30 mouse cellular contexts compared by ENCODE assay signal in genomic region chr1:127225060-127225459, GRCm38 (mm10). TPM values are rescaled to one million over a fixed set of nuclear protein-coding genes. Genes with fewer than 3 reads are reported as not detected.
DNase-seq lines count a peak whose midpoint lies in the region; ATAC-seq and TF ChIP-seq lines count a peak whose summit lies in the region.
"Had no signal": no experiment of that assay in that cellular context is flagged by ENCODE, and none has a peak within 500 bp of the region (broad histone marks: within the 10 kb centered on the region; RNA-seq: fewer than 3 reads in every experiment).

No protein-coding gene starts in this region.

- no peak overlapping the region for H3K4me3 ChIP-seq in liver, adult 2 months (ENCODE audit: insufficient read depth, low read depth, low read length)
- no peak overlapping the region for H3K4me3 ChIP-seq in liver, embryonic 12.5 days
- no peak overlapping the region for H3K4me3 ChIP-seq in lung, postnatal 0 days (ENCODE audit: low read depth, low read length)
- H3K4me3 ChIP-seq: embryonic facial prominence, embryonic 10.5 days; embryonic facial prominence, embryonic 13.5 days; erythroblast, embryonic 14.5 days; forebrain, embryonic 12.5 days; forebrain, embryonic 15.5 days; heart, adult 2 months; heart, embryonic 10.5 days; heart, embryonic 13.5 days had no signal

- no peaks in the 10 kb centered on the region for H3K36me3 ChIP-seq in liver, adult 2 months (ENCODE audit: control insufficient read depth, insufficient read depth, low read length)
- no peaks in the 10 kb centered on the region for H3K36me3 ChIP-seq in liver, embryonic 12.5 days
- no peaks in the 10 kb centered on the region for H3K36me3 ChIP-seq in lung, postnatal 0 days (ENCODE audit: insufficient read depth, low read length)
- H3K36me3 ChIP-seq: embryonic facial prominence, embryonic 10.5 days; embryonic facial prominence, embryonic 13.5 days; forebrain, embryonic 12.5 days; forebrain, embryonic 15.5 days; G1E; heart, embryonic 10.5 days; heart, embryonic 13.5 days had no signal

- no peak for TF ChIP-seq CTCF in liver, adult 2 months (IDR thresholded peaks at IDR 0.05; ENCODE audit: low read depth, low read length)
- no peak for TF ChIP-seq CTCF in lung, postnatal 0 days (IDR thresholded peaks at IDR 0.05)

- peaks cover 13% of the 10 kb centered on the region; the same call in 1 of the 2 replicates for H3K79me2 ChIP-seq in liver, adult 2 months (ENCODE audit: control insufficient read depth, insufficient read depth, low read length)

- WGBS in liver, adult 2 months, result 76% methylated on average over 5 of the region's 5 CpGs
- WGBS in liver, embryonic 12.5 days (ENCODE audit: insufficient replicate concordance), result 78% methylated on average over 5 of the region's 5 CpGs
- 68% methylated on average over 5 of the region's 5 CpGs for WGBS in lung, postnatal 0 days

- no peak for ATAC-seq in liver, embryonic 12.5 days
- ATAC-seq in lung, postnatal 0 days, result no peak; the same call in 1 of the 2 replicates
- ATAC-seq in granulocyte monocyte progenitor cell, adult 5-6 weeks (replicated peaks; ENCODE audit: poor library complexity, severe bottlenecking), result peak; percentile 31
- peak; percentile 49; the same call in 1 of the 2 replicates for ATAC-seq in megakaryocyte, adult 5-6 weeks (ENCODE audit: poor library complexity, severe bottlenecking)
- no peak for ATAC-seq in activated CD4-positive, CD25-positive, alpha-beta regulatory T cell, adult 4 months
- ATAC-seq: forebrain, embryonic 15.5 days; hindbrain, postnatal 0 days had no signal

- no peak for TF ChIP-seq POLR2A in liver, adult 2 months (IDR thresholded peaks at IDR 0.05; ENCODE audit: extremely low read depth, insufficient read depth, low read length)

- H3K27ac ChIP-seq in liver, adult 2 months (replicated peaks; ENCODE audit: insufficient read depth, low read depth, low read length), result no peak overlapping the region
- H3K27ac ChIP-seq in liver, embryonic 12.5 days, result no peak overlapping the region
- no peak overlapping the region for H3K27ac ChIP-seq in lung, postnatal 0 days (ENCODE audit: low read length)
- H3K27ac ChIP-seq: embryonic facial prominence, embryonic 10.5 days; embryonic facial prominence, embryonic 13.5 days; forebrain, embryonic 12.5 days; forebrain, embryonic 15.5 days; heart, adult 2 months; heart, embryonic 10.5 days; heart, embryonic 13.5 days; hindbrain, embryonic 14.5 days; hindbrain, postnatal 0 days had no signal

- no peak overlapping the region for H3K9ac ChIP-seq in liver, adult 2 months (ENCODE audit: low read depth, low read length)
- H3K9ac ChIP-seq in liver, embryonic 12.5 days, result no peak overlapping the region
- H3K9ac ChIP-seq in lung, postnatal 0 days (replicated peaks; ENCODE audit: low read depth), result no peak overlapping the region
- H3K9ac ChIP-seq: embryonic facial prominence, embryonic 13.5 days; forebrain, embryonic 12.5 days; forebrain, embryonic 15.5 days; heart, embryonic 13.5 days; hindbrain, embryonic 14.5 days had no signal

- DNase-seq in liver, adult 2 months (ENCODE audit: extremely low read depth, low read depth, low spot score), result peak; percentile 31
- peak; percentile 39 for DNase-seq in lung, postnatal 0 days (ENCODE audit: low spot score)
- DNase-seq in lung, postnatal 14 days, result no peak
- no peak for DNase-seq in MN1 (ENCODE audit: low spot score)
- DNase-seq: adrenal gland, postnatal 10 days; adrenal gland, postnatal 36 days; cerebellum, adult 11-12 months; cerebellum, adult 8-10 months; cerebellum, postnatal 10 days; cerebellum, postnatal 36 days; embryo, embryonic 11 days; gastrocnemius, postnatal 25 days; heart, adult 2 months; heart, postnatal 14 days; heart, postnatal 4 days had no signal

- H3K4me2 ChIP-seq in liver, embryonic 12.5 days, result no peak overlapping the region
- H3K4me2 ChIP-seq in lung, postnatal 0 days (replicated peaks; ENCODE audit: low read depth, low read length), result no peak overlapping the region
- H3K4me2 ChIP-seq: embryonic facial prominence, embryonic 13.5 days; forebrain, embryonic 12.5 days; forebrain, embryonic 15.5 days; heart, embryonic 13.5 days; hindbrain, embryonic 14.5 days had no signal

- no peaks in the 10 kb centered on the region for H3K4me1 ChIP-seq in liver, adult 2 months (ENCODE audit: control insufficient read depth, insufficient read depth, low read length)
- H3K4me1 ChIP-seq in liver, embryonic 12.5 days, result 0 out of 2 replicates have a peak, but pooled peaks cover 3% of the 10 kb centered on the region
- no peaks in the 10 kb centered on the region for H3K4me1 ChIP-seq in lung, postnatal 0 days (ENCODE audit: insufficient read depth, low read depth, low read length)
- H3K4me1 ChIP-seq: forebrain, embryonic 12.5 days; forebrain, embryonic 15.5 days had no signal

- H3K9me3 ChIP-seq in liver, embryonic 12.5 days (replicated peaks), result no peaks in the 10 kb centered on the region
- H3K9me3 ChIP-seq in lung, postnatal 0 days (ENCODE audit: low read length), result no peaks in the 10 kb centered on the region
- H3K9me3 ChIP-seq: embryonic facial prominence, embryonic 10.5 days; embryonic facial prominence, embryonic 13.5 days; forebrain, embryonic 12.5 days; forebrain, embryonic 15.5 days; heart, embryonic 10.5 days; heart, embryonic 13.5 days had no signal

- TF ChIP-seq EP300 in lung, postnatal 0 days (IDR thresholded peaks at IDR 0.05), result no peak

- no peaks in the 10 kb centered on the region for H3K27me3 ChIP-seq in liver, adult 2 months (ENCODE audit: control insufficient read depth, insufficient read depth, low read length)
- no peaks in the 10 kb centered on the region for H3K27me3 ChIP-seq in liver, embryonic 12.5 days (replicated peaks)
- H3K27me3 ChIP-seq in lung, postnatal 0 days (replicated peaks; ENCODE audit: insufficient read depth, low read length), result no peaks in the 10 kb centered on the region
- H3K27me3 ChIP-seq: CH12.LX; embryonic facial prominence, embryonic 13.5 days; forebrain, embryonic 12.5 days; forebrain, embryonic 15.5 days; heart, embryonic 13.5 days had no signal

RNA-seq across cellular contexts. Expression of gene Mgat5, which starts 20.2 kb away (rescaled TPM):
- 3.8 and 4.2 TPM in 2 replicates for total RNA-seq in liver, adult 2 months (2014; rRNA removed)
- 1.7 and 1.9 TPM in 2 replicates for polyA plus RNA-seq in liver, adult 2 months (2012; rRNA removed)
- 1.3 and 1.5 TPM in 2 replicates for polyA plus RNA-seq in liver, embryonic 12.5 days (2016; fragmentation: Nextera tagmentation; extraction: Ambion mirVana)
- 3.5 and 4.0 TPM in 2 replicates for polyA plus RNA-seq in lung, postnatal 0 days (2015; fragmentation: Nextera tagmentation; extraction: Ambion mirVana)
- total RNA-seq in granulocyte monocyte progenitor cell, adult 5-6 weeks (2014; fragmentation: Nextera tagmentation), result 78.8 and 93.3 TPM in 2 replicates
- total RNA-seq in granulocyte monocyte progenitor cell, adult 5-6 weeks (2017), result 80.5 and 82.1 TPM in 2 replicates
- 15.9 and 17.2 TPM in 2 replicates for total RNA-seq in megakaryocyte, adult 5-6 weeks (2015)
- 14.4 and 19.0 TPM in 2 replicates for total RNA-seq in megakaryocyte, adult 5-6 weeks (2017)
- 10 to 100 TPM; 13.8 to 15.5 TPM for polyA plus RNA-seq in activated CD4-positive, CD25-positive, alpha-beta regulatory T cell, adult 4 months (2017; shearing (Covaris generic))
- polyA plus RNA-seq: G1E had no signal

Comparison
In these comparisons a context has a peak if more than half of its experiments do, and no peak if none do; other contexts are left out.
1. DNase-seq: peak in liver, adult 2 months (single experiment) and lung, postnatal 0 days (single experiment); none in lung, postnatal 14 days (single experiment) and MN1 (single experiment).
2. ATAC-seq: peak in granulocyte monocyte progenitor cell, adult 5-6 weeks (single experiment) and megakaryocyte, adult 5-6 weeks (single experiment); none in liver, embryonic 12.5 days (single experiment), lung, postnatal 0 days (single experiment) and activated CD4-positive, CD25-positive, alpha-beta regulatory T cell, adult 4 months (single experiment).